Mouse (Mus musculus) olfactory bulb, adult 2 months (tissue): ENCODE measurements around the gene Glipr1. TPM values are rescaled to one million over a fixed set of nuclear protein-coding genes. Genes with fewer than 3 reads are reported as not detected.

Source experiments
- H3K27ac ChIP-seq: fragments of 200-500 bp; 2 replicates; pipeline ENCODE4 v1.5.1; 2012; ENCODE audit warnings: low read depth, low read length; ENCODE audit not compliant: insufficient read depth
- H3K4me1 ChIP-seq: fragments of 200-500 bp; 2 replicates; pipeline ENCODE4 v1.6.1; 2012; ENCODE audit warnings: low read length; ENCODE audit not compliant: control insufficient read depth, insufficient read depth
- H3K4me3 ChIP-seq: fragments of 200-500 bp; 2 replicates; pipeline ENCODE4 v1.5.1; 2012; ENCODE audit warnings: mild to moderate bottlenecking, low read depth, low read length, moderate library complexity; ENCODE audit not compliant: insufficient read depth
- CTCF ChIP-seq: fragments of 200-500 bp; IDR thresholded peaks from 2 replicates; pipeline ENCODE4 v1.5.1; 2012; ENCODE audit warnings: low read depth, mild to moderate bottlenecking, low read length, moderate library complexity; ENCODE audit not compliant: insufficient read depth
- POLR2A ChIP-seq: fragments of 200-500 bp; IDR thresholded peaks from 2 replicates; pipeline ENCODE4 v1.6.1; 2012; ENCODE audit warnings: mild to moderate bottlenecking, low read depth, low read length, moderate library complexity; ENCODE audit not compliant: insufficient read depth
- WGBS: fragments of 180-500 bp; shearing (Covaris S2); methylation state at CpG from one replicate; pipeline ENCODE4 v1.1.7; 2018; 5-methylcytosine and 5-hydroxymethylcytosine counted together
- polyA plus RNA-seq: library from polyadenylated mRNA; stranded (reverse); fragments of >200 nt; gene quantifications from 2 replicates; pipeline ENCODE4 v1.2.4, GENCODE M21; 2012; ENCODE audit warnings: low replicate concordance; ENCODE audit not compliant: missing spikeins, insufficient read depth, insufficient read length

Gene Glipr1
- polyA plus RNA-seq, 1 experiment, result not detected

- H3K4me1 ChIP-seq, result no peaks in the 10 kb centered on the region
- H3K4me3 ChIP-seq, result no peak overlapping the region
- TF ChIP-seq CTCF (no peak), POLR2A (no peak)
- no peak overlapping the region for H3K27ac ChIP-seq
- 84% methylated on average over 5 of the region's 5 CpGs for WGBS
Observed at GRCm38 (mm10) chr10:112000568-112000967, 1.9 kb downstream of the Glipr1 start.

- TF ChIP-seq CTCF (no peak), POLR2A (no peak)
- no peaks in the 10 kb centered on the region for H3K4me1 ChIP-seq
- WGBS, result 67% methylated on average over 3 of the region's 3 CpGs
- H3K4me3 ChIP-seq, result no peak overlapping the region
- H3K27ac ChIP-seq, result no peak overlapping the region
Observed at GRCm38 (mm10) chr10:111999765-112000164, 2.7 kb downstream of the Glipr1 start.

GRCm38 (mm10) chr10:111997671-111998070, 4.8 kb downstream of the Glipr1 start:
- TF ChIP-seq POLR2A (no peak), CTCF (no peak)
- no peaks in the 10 kb centered on the region for H3K4me1 ChIP-seq
- no peak overlapping the region for H3K4me3 ChIP-seq
- H3K27ac ChIP-seq, result no peak overlapping the region

GRCm38 (mm10) chr10:111996911-111997347, 5.5 kb downstream of the Glipr1 start:
- H3K4me3 ChIP-seq, result no peak overlapping the region
- TF ChIP-seq CTCF (no peak), POLR2A (no peak)
- H3K4me1 ChIP-seq, result no peaks in the 10 kb centered on the region
- 82% methylated on average over 8 of the region's 8 CpGs for WGBS
- H3K27ac ChIP-seq, result no peak overlapping the region

- H3K4me1 ChIP-seq, result no peaks in the 10 kb centered on the region
- TF ChIP-seq POLR2A (no peak), CTCF (no peak)
- H3K27ac ChIP-seq, result no peak overlapping the region
- 83% methylated on average over 7 of the region's 7 CpGs for WGBS
- no peak overlapping the region for H3K4me3 ChIP-seq
Observed at GRCm38 (mm10) chr10:111996549-111996904, 5.9 kb downstream of the Glipr1 start.

- Histone ChIP-seq H3K4me1 (no peaks in the 10 kb centered on the region), H3K27ac (no peak overlapping the region), H3K4me3 (no peak overlapping the region)
- WGBS, result 92% methylated on average over 11 of the region's 11 CpGs
- TF ChIP-seq CTCF (no peak), POLR2A (no peak)
Observed at GRCm38 (mm10) chr10:111995803-111996548, 6.5 kb downstream of the Glipr1 start.

- 95% methylated on average over 6 of the region's 6 CpGs for WGBS
- no peaks in the 10 kb centered on the region for H3K4me1 ChIP-seq
- no peak overlapping the region for H3K27ac ChIP-seq
- TF ChIP-seq POLR2A, result no peak
- TF ChIP-seq CTCF, result no peak
- no peak overlapping the region for H3K4me3 ChIP-seq
Observed at GRCm38 (mm10) chr10:111986453-111986852, 16.0 kb downstream of the Glipr1 start.

- WGBS, result 86% methylated on average over 5 of the region's 5 CpGs
- Histone ChIP-seq H3K4me3 (no peak overlapping the region), H3K27ac (no peak overlapping the region), H3K4me1 (no peaks in the 10 kb centered on the region)
- TF ChIP-seq CTCF, result no peak
- no peak for TF ChIP-seq POLR2A
Observed at GRCm38 (mm10) chr10:111983070-111983469, 19.4 kb downstream of the Glipr1 start.

GRCm38 (mm10) chr10:111977584-111977983, 24.8 kb downstream of the Glipr1 start:
- no peak overlapping the region for H3K4me3 ChIP-seq
- WGBS, result 36% methylated on average over 5 of the region's 5 CpGs
- H3K27ac ChIP-seq, result no peak overlapping the region
- TF ChIP-seq POLR2A (no peak), CTCF (0 out of 2 replicates have a peak, but pooled peaks have one; percentile 20)
- no peaks in the 10 kb centered on the region for H3K4me1 ChIP-seq
